Mouse (Mus musculus): ENCODE measurements around the gene Rock2. TPM values are rescaled to one million over a fixed set of nuclear protein-coding genes. Genes with fewer than 3 reads are reported as not detected.
A peak's percentile ranks its signal among the peaks of the same experiment; 100 is the strongest.

Gene Rock2
- polyA plus RNA-seq (2015; fragmentation: Nextera tagmentation; extraction: Ambion mirVana) = 4.3 TPM in 2 replicates

- peak within 1 kb of the TSS; percentile 97 for H3K9ac ChIP-seq (ENCODE audit: low read depth, low read length)
- no peaks in the 10 kb centered on the region for H3K36me3 ChIP-seq (ENCODE audit: control insufficient read depth, insufficient read depth)
- H3K9me3 ChIP-seq (replicated peaks; ENCODE audit: control insufficient read depth, low read length) = no peaks in the 10 kb centered on the region
- H3K4me1 ChIP-seq (ENCODE audit: control insufficient read depth, low read depth, low read length) = peaks cover 31% of the 10 kb centered on the region
- H3K27ac ChIP-seq (ENCODE audit: low read length) = peak within 1 kb of the TSS; percentile 92
- peak within 1 kb of the TSS; percentile 86 for H3K4me2 ChIP-seq (ENCODE audit: low read depth, low read length)
- H3K4me3 ChIP-seq (ENCODE audit: low read depth, low read length) = peak within 1 kb of the TSS; percentile 97
- under 1% methylated on average over 94 of the region's 130 CpGs for WGBS (ENCODE audit: insufficient replicate concordance)
- H3K27me3 ChIP-seq (ENCODE audit: control insufficient read depth, insufficient read depth, low read depth, low read length) = no peaks in the 10 kb centered on the region
- ATAC-seq (ENCODE audit: low read depth) = peak; percentile 91
These were observed at the start of gene Rock2 for GRCm38 (mm10) chr12:16894396-16895220. Gene Rock2 (plus strand): TSS chr12:16894895.

GRCm38 (mm10) chr12:16847204-16847792 is 47.4 kb upstream of the Rock2 start:
- H3K4me3 ChIP-seq (ENCODE audit: low read depth, low read length) = no peak overlapping the region
- ATAC-seq (ENCODE audit: low read depth) = peak; percentile 16; the same call in 1 of the 2 replicates
- H3K9me3 ChIP-seq (replicated peaks; ENCODE audit: control insufficient read depth, low read length) = no peaks in the 10 kb centered on the region
- 39% methylated on average over 4 of the region's 4 CpGs for WGBS (ENCODE audit: insufficient replicate concordance)
- H3K36me3 ChIP-seq (ENCODE audit: control insufficient read depth, insufficient read depth) = no peaks in the 10 kb centered on the region
- no peaks in the 10 kb centered on the region; the same call in 1 of the 2 replicates for H3K4me1 ChIP-seq (ENCODE audit: control insufficient read depth, low read depth, low read length)
- H3K27ac ChIP-seq (ENCODE audit: low read length) = no peak overlapping the region
- no peak overlapping the region for H3K9ac ChIP-seq (ENCODE audit: low read depth, low read length)
- H3K27me3 ChIP-seq (ENCODE audit: control insufficient read depth, insufficient read depth, low read depth, low read length) = no peaks in the 10 kb centered on the region
- no peak overlapping the region for H3K4me2 ChIP-seq (ENCODE audit: low read depth, low read length)

- no peaks in the 10 kb centered on the region for H3K9me3 ChIP-seq (replicated peaks; ENCODE audit: control insufficient read depth, low read length)
- H3K27ac ChIP-seq (ENCODE audit: low read length) = no peak overlapping the region
- H3K36me3 ChIP-seq (ENCODE audit: control insufficient read depth, insufficient read depth) = no peaks in the 10 kb centered on the region
- no peak overlapping the region for H3K4me2 ChIP-seq (ENCODE audit: low read depth, low read length)
- H3K9ac ChIP-seq (ENCODE audit: low read depth, low read length) = no peak overlapping the region
- ATAC-seq (ENCODE audit: low read depth) = no peak
- H3K4me1 ChIP-seq (ENCODE audit: control insufficient read depth, low read depth, low read length) = no peaks in the 10 kb centered on the region; the same call in 1 of the 2 replicates
- WGBS (ENCODE audit: insufficient replicate concordance) = 56% methylated on average over 2 of the region's 2 CpGs
- no peak overlapping the region for H3K4me3 ChIP-seq (ENCODE audit: low read depth, low read length)
- no peaks in the 10 kb centered on the region for H3K27me3 ChIP-seq (ENCODE audit: control insufficient read depth, insufficient read depth, low read depth, low read length)
These were observed 46.2 kb upstream of the Rock2 start for GRCm38 (mm10) chr12:16848501-16848900.

GRCm38 (mm10) chr12:16849821-16850220 is 44.9 kb upstream of the Rock2 start:
- Histone ChIP-seq H3K4me3 (ENCODE audit: low read depth, low read length) (no peak overlapping the region), H3K27me3 (ENCODE audit: control insufficient read depth, insufficient read depth, low read depth, low read length) (no peaks in the 10 kb centered on the region), H3K9me3 (replicated peaks; ENCODE audit: control insufficient read depth, low read length) (no peaks in the 10 kb centered on the region), H3K9ac (ENCODE audit: low read depth, low read length) (no peak overlapping the region), H3K4me2 (ENCODE audit: low read depth, low read length) (no peak overlapping the region), H3K4me1 (ENCODE audit: control insufficient read depth, low read depth, low read length) (no peaks in the 10 kb centered on the region; the same call in 1 of the 2 replicates), H3K27ac (ENCODE audit: low read length) (no peak overlapping the region), H3K36me3 (ENCODE audit: control insufficient read depth, insufficient read depth) (no peaks in the 10 kb centered on the region)
- 40% methylated on average over 2 of the region's 2 CpGs for WGBS (ENCODE audit: insufficient replicate concordance)
- no peak for ATAC-seq (ENCODE audit: low read depth)

- ATAC-seq (ENCODE audit: low read depth) = no peak
- no peaks in the 10 kb centered on the region; the same call in 1 of the 2 replicates for H3K4me1 ChIP-seq (ENCODE audit: control insufficient read depth, low read depth, low read length)
These were observed 44.0 kb upstream of the Rock2 start for GRCm38 (mm10) chr12:16850431-16851375.

GRCm38 (mm10) chr12:16853431-16854165 is 41.1 kb upstream of the Rock2 start:
- Histone ChIP-seq H3K4me3 (ENCODE audit: low read depth, low read length) (no peak overlapping the region), H3K27me3 (ENCODE audit: control insufficient read depth, insufficient read depth, low read depth, low read length) (no peaks in the 10 kb centered on the region), H3K4me2 (ENCODE audit: low read depth, low read length) (no peak overlapping the region), H3K36me3 (ENCODE audit: control insufficient read depth, insufficient read depth) (no peaks in the 10 kb centered on the region), H3K27ac (ENCODE audit: low read length) (no peak overlapping the region), H3K9me3 (replicated peaks; ENCODE audit: control insufficient read depth, low read length) (no peaks in the 10 kb centered on the region), H3K9ac (ENCODE audit: low read depth, low read length) (no peak overlapping the region), H3K4me1 (ENCODE audit: control insufficient read depth, low read depth, low read length) (no peaks in the 10 kb centered on the region; the same call in 1 of the 2 replicates)
- 66% methylated on average over 11 of the region's 11 CpGs for WGBS (ENCODE audit: insufficient replicate concordance)
- ATAC-seq (ENCODE audit: low read depth) = peak; percentile 63

More at GRCm38 (mm10) chr12:16850431-16851375, 44.0 kb upstream of the Rock2 start:
- H3K9me3 ChIP-seq (replicated peaks; ENCODE audit: control insufficient read depth, low read length) = no peaks in the 10 kb centered on the region
- no peaks in the 10 kb centered on the region for H3K36me3 ChIP-seq (ENCODE audit: control insufficient read depth, insufficient read depth)
- no peak overlapping the region for H3K9ac ChIP-seq (ENCODE audit: low read depth, low read length)
- H3K4me2 ChIP-seq (ENCODE audit: low read depth, low read length) = no peak overlapping the region
- H3K4me3 ChIP-seq (ENCODE audit: low read depth, low read length) = no peak overlapping the region
- no peaks in the 10 kb centered on the region for H3K27me3 ChIP-seq (ENCODE audit: control insufficient read depth, insufficient read depth, low read depth, low read length)
- no peak overlapping the region for H3K27ac ChIP-seq (ENCODE audit: low read length)
- WGBS (ENCODE audit: insufficient replicate concordance) = 50% methylated on average over 16 of the region's 16 CpGs

GRCm38 (mm10) chr12:16855632-16856305 is 38.9 kb upstream of the Rock2 start:
- H3K4me1 ChIP-seq (ENCODE audit: control insufficient read depth, low read depth, low read length) = no peaks in the 10 kb centered on the region; the same call in none of the 2 replicates
- no peak for ATAC-seq (ENCODE audit: low read depth)
- H3K4me2 ChIP-seq (ENCODE audit: low read depth, low read length) = no peak overlapping the region
- H3K36me3 ChIP-seq (ENCODE audit: control insufficient read depth, insufficient read depth) = no peaks in the 10 kb centered on the region
- no peaks in the 10 kb centered on the region for H3K9me3 ChIP-seq (replicated peaks; ENCODE audit: control insufficient read depth, low read length)
- H3K27ac ChIP-seq (ENCODE audit: low read length) = no peak overlapping the region
- H3K9ac ChIP-seq (ENCODE audit: low read depth, low read length) = no peak overlapping the region
- H3K4me3 ChIP-seq (ENCODE audit: low read depth, low read length) = no peak overlapping the region
- 52% methylated on average over 6 of the region's 6 CpGs for WGBS (ENCODE audit: insufficient replicate concordance)
- no peaks in the 10 kb centered on the region for H3K27me3 ChIP-seq (ENCODE audit: control insufficient read depth, insufficient read depth, low read depth, low read length)

- no peaks in the 10 kb centered on the region for H3K36me3 ChIP-seq (ENCODE audit: control insufficient read depth, insufficient read depth)
- H3K4me1 ChIP-seq (ENCODE audit: control insufficient read depth, low read depth, low read length) = no peaks in the 10 kb centered on the region; the same call in 1 of the 2 replicates
- H3K4me3 ChIP-seq (ENCODE audit: low read depth, low read length) = no peak overlapping the region
- H3K9me3 ChIP-seq (replicated peaks; ENCODE audit: control insufficient read depth, low read length) = no peaks in the 10 kb centered on the region
- no peak overlapping the region for H3K27ac ChIP-seq (ENCODE audit: low read length)
- H3K9ac ChIP-seq (ENCODE audit: low read depth, low read length) = no peak overlapping the region
- no peaks in the 10 kb centered on the region for H3K27me3 ChIP-seq (ENCODE audit: control insufficient read depth, insufficient read depth, low read depth, low read length)
- WGBS (ENCODE audit: insufficient replicate concordance) = 47% methylated on average over 2 of the region's 2 CpGs
- ATAC-seq (ENCODE audit: low read depth) = no peak
- no peak overlapping the region for H3K4me2 ChIP-seq (ENCODE audit: low read depth, low read length)
These were observed 38.4 kb upstream of the Rock2 start for GRCm38 (mm10) chr12:16856306-16856679.

Data from liver, embryonic 16.5 days (tissue).